Mouse (Mus musculus) liver, embryonic 12.5 days (tissue): ENCODE measurements around the gene Shtn1. TPM values are rescaled to one million over a fixed set of nuclear protein-coding genes. Genes with fewer than 3 reads are reported as not detected.
A peak's percentile ranks its signal among the peaks of the same experiment; 100 is the strongest.

Experiments used
- ATAC-seq: fragments of 200-750 bp; cut with Nextera tagmentation; 2 replicates; pipeline ENCODE4 v1.8.0; 2017; ENCODE audit warnings: moderate number of reproducible peaks, mild to moderate bottlenecking, moderate library complexity
- H3K27ac ChIP-seq: fragments of 300-500 bp; sonication (generic); 2 replicates; pipeline ENCODE4 v1.5.1; 2016; ENCODE audit warnings: mild to moderate bottlenecking
- H3K27me3 ChIP-seq: fragments of 300-500 bp; sonication (generic); replicated peaks from 2 replicates; pipeline ENCODE4 v1.6.1; 2016; ENCODE audit warnings: mild to moderate bottlenecking, moderate library complexity
- H3K36me3 ChIP-seq: fragments of 300-500 bp; sonication (generic); 2 replicates; pipeline ENCODE4 v1.6.1; 2016; ENCODE audit warnings: mild to moderate bottlenecking, moderate library complexity
- H3K4me1 ChIP-seq: fragments of 300-500 bp; sonication (generic); 2 replicates; pipeline ENCODE4 v1.6.1; 2016
- H3K4me2 ChIP-seq: fragments of 300-500 bp; sonication (generic); 2 replicates; pipeline ENCODE4 v1.6.1; 2016; ENCODE audit warnings: mild to moderate bottlenecking, moderate library complexity
- H3K4me3 ChIP-seq: fragments of 300-500 bp; sonication (generic); 2 replicates; pipeline ENCODE4 v1.5.1; 2016; ENCODE audit warnings: mild to moderate bottlenecking, moderate library complexity
- H3K9ac ChIP-seq: fragments of 300-500 bp; sonication (generic); 2 replicates; pipeline ENCODE4 v1.6.1; 2016; ENCODE audit warnings: mild to moderate bottlenecking, moderate library complexity
- H3K9me3 ChIP-seq: fragments of 300-500 bp; sonication (generic); replicated peaks from 2 replicates; pipeline ENCODE4 v1.6.1; 2016; ENCODE audit warnings: mild to moderate bottlenecking, moderate library complexity
- WGBS: fragments of 180-500 bp; shearing (Covaris S2); methylation state at CpG from one replicate; pipeline ENCODE4 v1.1.7; 2016; ENCODE audit not compliant: insufficient replicate concordance; 5-methylcytosine and 5-hydroxymethylcytosine counted together
- polyA plus RNA-seq: library from polyadenylated mRNA; unstranded; fragments of >200 nt; fragmentation: Nextera tagmentation; extraction: Ambion mirVana; gene quantifications from 2 replicates; pipeline ENCODE4 v1.2.1, GENCODE M21; 2016

Shtn1 gene
- polyA plus RNA-seq, 1 experiment from 2014 or later: 0.57 TPM

- no peaks in the 10 kb centered on the region for H3K9me3 ChIP-seq
- H3K4me3 ChIP-seq: no peak overlapping the region
- H3K4me2 ChIP-seq: no peak overlapping the region
- ATAC-seq: no peak
- H3K9ac ChIP-seq: no peak overlapping the region
- no peaks in the 10 kb centered on the region for H3K36me3 ChIP-seq
- no peak overlapping the region for H3K27ac ChIP-seq
- H3K4me1 ChIP-seq: no peaks in the 10 kb centered on the region
- 81% methylated on average over 8 of the region's 8 CpGs for WGBS
- H3K27me3 ChIP-seq: peaks cover 55% of the 10 kb centered on the region
Observed at GRCm38 (mm10) chr19:58954779-58955178, 121.1 kb downstream of the Shtn1 start.

GRCm38 (mm10) chr19:58952236-58952635, 123.7 kb downstream of the Shtn1 start:
- 56% methylated on average over 11 of the region's 13 CpGs for WGBS
- Histone ChIP-seq H3K4me2 (no peak overlapping the region), H3K36me3 (no peaks in the 10 kb centered on the region), H3K27me3 (peaks cover 59% of the 10 kb centered on the region), H3K27ac (no peak overlapping the region), H3K4me1 (no peaks in the 10 kb centered on the region), H3K9ac (no peak overlapping the region), H3K9me3 (no peaks in the 10 kb centered on the region), H3K4me3 (no peak overlapping the region)
- no peak for ATAC-seq

- Histone ChIP-seq H3K4me2 (no peak overlapping the region), H3K9ac (no peak overlapping the region), H3K36me3 (no peaks in the 10 kb centered on the region), H3K27me3 (peaks cover 59% of the 10 kb centered on the region), H3K4me3 (no peak overlapping the region), H3K27ac (no peak overlapping the region), H3K4me1 (no peaks in the 10 kb centered on the region), H3K9me3 (no peaks in the 10 kb centered on the region)
- WGBS: 69% methylated on average over 3 of the region's 3 CpGs
- no peak for ATAC-seq
Observed at GRCm38 (mm10) chr19:58951521-58951920, 124.4 kb downstream of the Shtn1 start.

- Histone ChIP-seq H3K4me2 (no peak overlapping the region), H3K9me3 (no peaks in the 10 kb centered on the region), H3K9ac (no peak overlapping the region), H3K27me3 (peaks cover 24% of the 10 kb centered on the region), H3K4me1 (peaks cover 14% of the 10 kb centered on the region), H3K36me3 (no peaks in the 10 kb centered on the region), H3K27ac (no peak overlapping the region), H3K4me3 (no peak overlapping the region)
- no peak for ATAC-seq
- 36% methylated on average over 7 of the region's 7 CpGs for WGBS
Observed at GRCm38 (mm10) chr19:58945959-58946358, 129.9 kb downstream of the Shtn1 start.

- H3K27ac ChIP-seq: 0 out of 2 replicates have a peak within 1 kb of the TSS, but pooled peaks have one; percentile 14
Observed at GRCm38 (mm10) chr19:58942841-58943828, 132.8 kb downstream of the Shtn1 start, which contains the start of the genes Eno4 and Hspa12a. Gene Eno4, plus strand, starts transcription at chr19:58943425. Gene Hspa12a, minus strand, starts transcription at chr19:58943654.

GRCm38 (mm10) chr19:58933062-58933461, 142.8 kb downstream of the Shtn1 start:
- H3K27ac ChIP-seq: no peak overlapping the region
- 24% methylated on average over 4 of the region's 4 CpGs for WGBS
- H3K9me3 ChIP-seq: no peaks in the 10 kb centered on the region
- no peak overlapping the region for H3K4me2 ChIP-seq
- H3K9ac ChIP-seq: no peak overlapping the region
- H3K4me3 ChIP-seq: no peak overlapping the region
- H3K27me3 ChIP-seq: peaks cover 43% of the 10 kb centered on the region
- H3K4me1 ChIP-seq: no peaks in the 10 kb centered on the region
- no peaks in the 10 kb centered on the region for H3K36me3 ChIP-seq
- ATAC-seq: no peak

More at GRCm38 (mm10) chr19:58942841-58943828, 132.8 kb downstream of the Shtn1 start, which contains the start of the genes Eno4 and Hspa12a:
- peaks cover 5% of the 10 kb centered on the region; the same call in 1 of the 2 replicates for H3K27me3 ChIP-seq
- H3K36me3 ChIP-seq: no peaks in the 10 kb centered on the region
- H3K9me3 ChIP-seq: no peaks in the 10 kb centered on the region
- peak within 1 kb of the TSS; percentile 63 for H3K4me3 ChIP-seq
- peak; percentile 94 for ATAC-seq
- WGBS: under 1% methylated on average over 65 of the region's 65 CpGs
- H3K4me1 ChIP-seq: peaks cover 14% of the 10 kb centered on the region
- H3K9ac ChIP-seq: peak within 1 kb of the TSS; percentile 70
- peak within 1 kb of the TSS; percentile 92 for H3K4me2 ChIP-seq

GRCm38 (mm10) chr19:58931081-58931800, 144.7 kb downstream of the Shtn1 start:
- WGBS: 48% methylated on average over 16 of the region's 16 CpGs
- H3K9me3 ChIP-seq: no peaks in the 10 kb centered on the region
- no peak for ATAC-seq
- no peak overlapping the region for H3K4me3 ChIP-seq
- no peak overlapping the region for H3K27ac ChIP-seq
- no peak overlapping the region for H3K4me2 ChIP-seq
- peaks cover 43% of the 10 kb centered on the region for H3K27me3 ChIP-seq
- no peak overlapping the region for H3K9ac ChIP-seq
- H3K4me1 ChIP-seq: no peaks in the 10 kb centered on the region
- H3K36me3 ChIP-seq: no peaks in the 10 kb centered on the region

Other genes with a start within 250 kb of the Shtn1 start
- gene Eno4, start 132.7 kb downstream of the Shtn1 start, polyA plus RNA-seq: 0.10 and 0.12 TPM in 2 replicates
- 1.2 and 1.3 TPM in 2 replicates for gene Hspa12a, start 132.4 kb downstream of the Shtn1 start, polyA plus RNA-seq
- gene Vax1, start 94.0 kb upstream of the Shtn1 start, polyA plus RNA-seq: not detected in 2 replicates
- not detected in 2 replicates for gene Kcnk18, start 143.1 kb upstream of the Shtn1 start, polyA plus RNA-seq
- 5.1 and 6.0 TPM in 2 replicates for gene Slc18a2, start 184.8 kb upstream of the Shtn1 start, polyA plus RNA-seq
- 8.7 and 15.2 TPM in 2 replicates for gene Rps12-ps3, start 246.2 kb upstream of the Shtn1 start, polyA plus RNA-seq